Mouse (Mus musculus) ovary, postnatal 36 days (tissue): ENCODE data around the gene Pabpc1l.

Source experiments
- DNase-seq: peaks from one replicate; pipeline ENCODE4 v3.0.0; 2022; ENCODE audit warnings: low spot score, mixed read lengths

Gene Pabpc1l

DNA sequence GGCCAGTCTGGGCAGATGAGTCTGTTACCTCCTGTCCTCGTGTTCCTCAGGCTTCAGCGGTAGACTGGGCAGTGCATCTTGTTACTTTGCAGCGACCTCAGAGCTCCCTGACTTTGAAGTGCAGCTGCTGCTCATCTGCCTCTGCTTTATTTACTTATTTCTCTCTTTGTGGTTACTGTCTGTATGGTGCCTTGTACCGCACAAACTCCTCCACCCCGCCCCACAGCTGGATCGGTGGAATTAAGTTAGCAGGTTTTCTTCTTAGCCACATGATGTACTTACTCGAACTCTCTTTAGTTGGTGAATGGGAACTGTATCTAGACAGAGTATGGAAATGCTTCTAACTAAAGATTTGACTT, 59.1 kb downstream of the Pabpc1l start:
- DNase-seq = no peak

DNA sequence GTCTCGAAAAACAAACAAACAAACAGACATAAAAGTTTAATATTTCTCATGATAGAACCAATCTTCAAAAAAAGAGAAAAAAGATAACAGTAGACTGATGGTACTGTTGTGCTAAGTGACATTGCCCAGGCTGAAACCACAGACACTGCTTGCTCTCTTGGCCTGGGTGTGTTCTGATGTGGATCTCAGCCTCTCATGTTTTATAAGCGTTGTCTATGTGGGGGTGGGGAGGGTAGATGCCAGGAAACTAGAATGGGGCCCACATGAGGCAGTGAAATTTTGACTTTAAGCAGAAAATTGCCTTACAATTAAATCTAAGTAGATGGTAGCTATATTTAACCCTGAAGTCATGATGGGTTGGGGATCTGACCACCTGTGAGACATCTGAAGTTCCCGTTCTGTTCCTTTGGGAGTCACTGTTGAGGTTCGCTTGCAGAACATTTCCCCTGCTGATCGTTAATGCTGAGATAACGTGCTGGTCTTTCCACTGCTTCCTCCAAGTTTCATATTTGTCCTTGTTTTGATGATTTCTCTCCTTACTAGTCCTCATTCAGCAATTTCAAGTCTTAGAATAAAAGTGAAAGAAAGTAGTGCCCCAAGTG, 62.3 kb downstream of the Pabpc1l start:
- no peak for DNase-seq

DNA sequence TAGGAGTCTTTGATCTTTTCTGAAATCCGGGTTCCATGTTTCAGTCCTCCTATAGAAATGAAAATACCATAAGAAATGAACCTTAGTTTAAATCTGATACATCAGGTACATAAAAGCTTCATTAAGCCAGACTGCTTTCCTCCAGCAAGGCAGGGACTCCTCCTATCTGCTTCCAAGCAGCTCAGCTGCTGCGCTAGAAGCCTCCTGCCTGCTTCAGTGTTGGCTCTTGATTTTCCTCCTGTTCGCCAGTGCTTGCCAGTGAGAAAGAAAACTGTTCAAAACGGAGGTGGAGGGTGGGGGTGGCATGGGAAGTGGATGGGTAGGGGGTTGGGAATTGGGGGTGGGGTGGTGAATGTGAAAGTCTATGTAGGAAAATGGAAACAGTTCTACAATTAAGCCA, 64.3 kb downstream of the Pabpc1l start:
- no peak for DNase-seq

DNA sequence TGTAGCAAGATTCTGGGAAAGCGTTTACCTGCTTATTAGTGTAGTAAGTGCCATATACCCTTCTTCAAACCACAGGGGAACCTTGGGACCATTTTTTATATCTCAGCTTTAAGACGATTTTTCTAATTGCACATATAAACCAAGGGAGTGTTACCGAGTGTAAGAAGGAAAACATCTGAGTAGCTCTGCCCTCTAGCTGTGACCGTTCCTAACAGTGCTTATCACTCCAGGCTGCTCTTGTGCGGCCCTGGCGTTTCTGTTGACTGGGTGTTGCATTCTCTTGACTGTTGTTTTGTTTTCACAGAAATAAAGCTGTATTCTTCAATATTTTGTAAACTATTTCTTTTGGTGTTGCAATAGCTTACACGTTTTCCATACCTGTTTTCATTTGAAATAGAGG, 68.9 kb downstream of the Pabpc1l start:
- DNase-seq = no peak

DNA sequence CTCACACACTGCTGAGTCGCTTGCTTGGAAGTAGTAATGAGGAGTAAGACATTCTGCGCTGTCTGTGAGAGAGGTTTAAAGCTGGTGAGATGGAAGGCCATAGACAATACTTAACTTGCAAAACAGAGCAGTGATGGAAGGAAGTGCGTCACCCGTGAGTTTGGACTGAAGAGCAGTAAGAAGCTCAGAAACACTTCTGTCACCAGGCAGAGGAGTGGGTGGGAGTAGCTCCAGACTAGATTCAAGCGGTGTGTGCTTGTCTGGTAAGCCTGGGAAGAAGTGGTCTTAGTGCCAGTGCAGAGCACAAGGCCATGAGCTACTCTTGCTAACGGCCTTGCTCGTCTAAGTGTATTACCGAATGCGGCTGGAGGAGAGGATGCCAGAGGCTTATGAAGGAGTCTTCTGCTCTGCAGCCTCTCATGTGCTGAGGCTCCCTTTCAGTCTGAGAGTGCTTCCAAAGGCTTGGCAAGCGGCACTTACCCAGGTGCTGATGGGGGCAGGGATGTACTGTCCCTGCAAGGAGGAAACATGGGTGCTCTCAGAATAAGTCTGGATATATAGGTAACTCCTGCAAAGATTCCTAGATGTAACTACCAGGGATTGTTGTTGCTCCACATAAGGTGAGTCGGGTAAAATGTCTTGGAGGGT, 73.5 kb downstream of the Pabpc1l start:
- DNase-seq = no peak
